Mouse (Mus musculus): ENCODE data around the gene Elp4.

Elp4 gene

GRCm38 (mm10) chr2:105710511-105710910, 193.9 kb downstream of the Elp4 start:
- no peak for DNase-seq

GRCm38 (mm10) chr2:105709126-105709525, 195.2 kb downstream of the Elp4 start:
- DNase-seq = peak; percentile 74

- DNase-seq = no peak
Observed at GRCm38 (mm10) chr2:105705320-105705719, 199.0 kb downstream of the Elp4 start.

GRCm38 (mm10) chr2:105702586-105702985, 201.8 kb downstream of the Elp4 start:
- no peak for DNase-seq

GRCm38 (mm10) chr2:105701781-105702180, 202.6 kb downstream of the Elp4 start:
- DNase-seq = no peak

GRCm38 (mm10) chr2:105698631-105699030, 205.7 kb downstream of the Elp4 start:
- no peak for DNase-seq

GRCm38 (mm10) chr2:105697741-105698140, 206.6 kb downstream of the Elp4 start:
- DNase-seq = no peak

- peak; percentile 46 for DNase-seq
Observed at GRCm38 (mm10) chr2:105691296-105691695, 213.1 kb downstream of the Elp4 start.

- DNase-seq = peak; percentile 69
Observed at GRCm38 (mm10) chr2:105689771-105690639, 214.4 kb downstream of the Elp4 start.

GRCm38 (mm10) chr2:105689304-105689770, 215.0 kb downstream of the Elp4 start:
- DNase-seq = peak; percentile 75

- DNase-seq = peak; percentile 80
Observed at GRCm38 (mm10) chr2:105688436-105689303, 215.7 kb downstream of the Elp4 start.

GRCm38 (mm10) chr2:105688011-105688410, 216.4 kb downstream of the Elp4 start:
- DNase-seq = no peak

GRCm38 (mm10) chr2:105687317-105687991, 216.9 kb downstream of the Elp4 start:
- DNase-seq = peak; percentile 93

- DNase-seq = peak; percentile 60
Observed at GRCm38 (mm10) chr2:105686363-105687316, 217.7 kb downstream of the Elp4 start.

- DNase-seq = peak; percentile 70
Observed at GRCm38 (mm10) chr2:105685651-105686050, 218.7 kb downstream of the Elp4 start.

- DNase-seq = peak; percentile 62
Observed at GRCm38 (mm10) chr2:105684991-105685650, 219.2 kb downstream of the Elp4 start.

- DNase-seq = peak; percentile 63
Observed at GRCm38 (mm10) chr2:105683771-105684410, 220.5 kb downstream of the Elp4 start.

- peak; percentile 76 for DNase-seq
Observed at GRCm38 (mm10) chr2:105682634-105683351, 221.6 kb downstream of the Elp4 start.

- DNase-seq = peak; percentile 78
Observed at GRCm38 (mm10) chr2:105682011-105682501, 222.3 kb downstream of the Elp4 start.

Data from cerebellum, adult 9-10 months (tissue).